ENCODE assay signal across 13 mouse cellular contexts in genomic region chr14:121214636-121215257, GRCm38 (mm10).
A peak's percentile ranks its signal among the peaks of the same experiment; 100 is the strongest.
DNase-seq lines count a peak whose midpoint lies in the region; ATAC-seq and TF ChIP-seq lines count a peak whose summit lies in the region.
"Had no signal": no experiment of that assay in that cellular context is flagged by ENCODE, and none has a peak within 500 bp of the region (broad histone marks: within the 10 kb centered on the region; RNA-seq: fewer than 3 reads in every experiment).

No protein-coding gene starts in this region.

- no peaks in the 10 kb centered on the region for H3K9me3 ChIP-seq in hindbrain, postnatal 0 days (ENCODE audit: low read length)
- H3K9me3 ChIP-seq in hindbrain, embryonic 14.5 days (ENCODE audit: control insufficient read depth, low read length) = no peaks in the 10 kb centered on the region
- no peaks in the 10 kb centered on the region for H3K9me3 ChIP-seq in lung, embryonic 14.5 days (ENCODE audit: low read depth, low read length)
- H3K9me3 ChIP-seq in liver, postnatal 0 days (ENCODE audit: low read length) = no peaks in the 10 kb centered on the region
- H3K9me3 ChIP-seq: neural tube, embryonic 13.5 days had no signal

- no peak for TF ChIP-seq POLR2A in lung, adult 2 months (IDR thresholded peaks at IDR 0.05; ENCODE audit: borderline replicate concordance, extremely low read depth, low read depth, low read length)

- no peak overlapping the region for H3K9ac ChIP-seq in hindbrain, postnatal 0 days (replicated peaks; ENCODE audit: low read length)
- H3K9ac ChIP-seq in hindbrain, embryonic 14.5 days = no peak overlapping the region
- H3K9ac ChIP-seq in lung, embryonic 14.5 days = no peak overlapping the region
- H3K9ac ChIP-seq in liver, postnatal 0 days (replicated peaks) = no peak overlapping the region
- H3K9ac ChIP-seq: neural tube, embryonic 13.5 days had no signal

- H3K27ac ChIP-seq in hindbrain, postnatal 0 days = 0 out of 2 replicates have a peak overlapping the region, but pooled peaks have one; percentile 7
- H3K27ac ChIP-seq in hindbrain, embryonic 14.5 days = no peak overlapping the region
- H3K27ac ChIP-seq in lung, embryonic 14.5 days (ENCODE audit: low read depth) = peak overlapping the region; percentile 82
- H3K27ac ChIP-seq in liver, postnatal 0 days (ENCODE audit: low read depth) = no peak overlapping the region
- H3K27ac ChIP-seq: heart, adult 2 months; neural tube, embryonic 13.5 days had no signal

- TF ChIP-seq EP300 in liver, postnatal 0 days (IDR thresholded peaks at IDR 0.05; ENCODE audit: low read depth) = no peak

- DNase-seq in hindbrain, postnatal 0 days (ENCODE audit: low spot score) = no peak
- no peak for DNase-seq in hindbrain, embryonic 14.5 days (ENCODE audit: low spot score)
- DNase-seq in lung, embryonic 14.5 days = peak; percentile 41
- no peak for DNase-seq in lung, adult 2 months
- peak; percentile 76 for DNase-seq in brain, adult 2 months (ENCODE audit: low read depth, low spot score)
- DNase-seq in lung, postnatal 4 days = peak; percentile 30 to 42
- DNase-seq in liver, postnatal 0 days = no peak
- DNase-seq in Muller cell, postnatal 12 days (ENCODE audit: inconsistent ontology term) = no peak
- DNase-seq: cerebellum, adult 9-10 months; heart, adult 2 months; liver had no signal

- 76% methylated on average over 11 of the region's 11 CpGs for WGBS in hindbrain, postnatal 0 days
- WGBS in hindbrain, embryonic 14.5 days = 89% methylated on average over 11 of the region's 11 CpGs
- 67% methylated on average over 11 of the region's 11 CpGs for WGBS in lung, embryonic 14.5 days
- WGBS in lung, adult 2 months = 55% methylated on average over 11 of the region's 11 CpGs
- 77% methylated on average over 11 of the region's 11 CpGs for WGBS in liver, postnatal 0 days (ENCODE audit: insufficient replicate concordance)

- H3K27me3 ChIP-seq in hindbrain, postnatal 0 days (ENCODE audit: insufficient read depth, low read length) = no peaks in the 10 kb centered on the region
- no peaks in the 10 kb centered on the region for H3K27me3 ChIP-seq in hindbrain, embryonic 14.5 days (ENCODE audit: control insufficient read depth, insufficient read depth, low read length)
- H3K27me3 ChIP-seq in lung, embryonic 14.5 days (ENCODE audit: insufficient read depth, low read length) = no peaks in the 10 kb centered on the region
- no peaks in the 10 kb centered on the region for H3K27me3 ChIP-seq in liver, postnatal 0 days (ENCODE audit: insufficient read depth, low read length)
- H3K27me3 ChIP-seq: neural tube, embryonic 13.5 days had no signal

- H3K4me2 ChIP-seq in hindbrain, postnatal 0 days (ENCODE audit: low read depth, low read length) = no peak overlapping the region
- no peak overlapping the region for H3K4me2 ChIP-seq in hindbrain, embryonic 14.5 days (replicated peaks)
- no peak overlapping the region for H3K4me2 ChIP-seq in lung, embryonic 14.5 days
- no peak overlapping the region for H3K4me2 ChIP-seq in liver, postnatal 0 days (ENCODE audit: low read depth, low read length)
- H3K4me2 ChIP-seq: neural tube, embryonic 13.5 days had no signal

- 0 out of 2 replicates have a peak, but pooled peaks cover 3% of the 10 kb centered on the region for H3K4me1 ChIP-seq in hindbrain, postnatal 0 days (ENCODE audit: insufficient read depth, low read length)
- peaks cover 9% of the 10 kb centered on the region; the same call in 1 of the 2 replicates for H3K4me1 ChIP-seq in hindbrain, embryonic 14.5 days (replicated peaks; ENCODE audit: control insufficient read depth, insufficient read depth, low read length)
- H3K4me1 ChIP-seq in lung, embryonic 14.5 days (ENCODE audit: insufficient read depth) = peaks cover 10% of the 10 kb centered on the region; the same call in 1 of the 2 replicates
- H3K4me1 ChIP-seq in lung, adult 2 months (ENCODE audit: control insufficient read depth, insufficient read depth, low read length) = peaks cover 12% of the 10 kb centered on the region
- no peaks in the 10 kb centered on the region; the same call in 1 of the 2 replicates for H3K4me1 ChIP-seq in liver, postnatal 0 days (ENCODE audit: insufficient read depth)

- TF ChIP-seq CTCF in hindbrain, postnatal 0 days (IDR thresholded peaks at IDR 0.05; ENCODE audit: low read depth) = no peak
- no peak for TF ChIP-seq CTCF in lung, embryonic 14.5 days (IDR thresholded peaks at IDR 0.05; ENCODE audit: low read depth)
- no peak for TF ChIP-seq CTCF in lung, adult 2 months (IDR thresholded peaks at IDR 0.05; ENCODE audit: insufficient read depth, low read length)
- no peak for TF ChIP-seq CTCF in liver, postnatal 0 days (IDR thresholded peaks at IDR 0.05; ENCODE audit: low read depth)

- no peaks in the 10 kb centered on the region for H3K36me3 ChIP-seq in hindbrain, postnatal 0 days (ENCODE audit: insufficient read depth, low read length)
- no peaks in the 10 kb centered on the region for H3K36me3 ChIP-seq in hindbrain, embryonic 14.5 days (replicated peaks; ENCODE audit: control insufficient read depth, insufficient read depth)
- H3K36me3 ChIP-seq in lung, embryonic 14.5 days (ENCODE audit: insufficient read depth) = peaks cover 9% of the 10 kb centered on the region; the same call in 1 of the 2 replicates
- H3K36me3 ChIP-seq in liver, postnatal 0 days (replicated peaks; ENCODE audit: insufficient read depth, low read length) = no peaks in the 10 kb centered on the region
- H3K36me3 ChIP-seq: neural tube, embryonic 13.5 days had no signal

- H3K4me3 ChIP-seq in hindbrain, postnatal 0 days (ENCODE audit: low read length) = no peak overlapping the region
- H3K4me3 ChIP-seq in hindbrain, embryonic 14.5 days (replicated peaks; ENCODE audit: low read length) = no peak overlapping the region
- H3K4me3 ChIP-seq in lung, embryonic 14.5 days (ENCODE audit: low read depth, low read length) = no peak overlapping the region
- no peak overlapping the region for H3K4me3 ChIP-seq in lung, adult 2 months (replicated peaks; ENCODE audit: extremely low read depth, low read depth, low read length)
- no peak overlapping the region for H3K4me3 ChIP-seq in liver, postnatal 0 days (ENCODE audit: low read depth, low read length)
- H3K4me3 ChIP-seq: heart, adult 2 months; neural tube, embryonic 13.5 days had no signal

- ATAC-seq in hindbrain, postnatal 0 days = no peak
- ATAC-seq in hindbrain, embryonic 14.5 days (ENCODE audit: low FRiP score) = no peak
- ATAC-seq in lung, embryonic 14.5 days (ENCODE audit: insufficient read depth) = no peak
- ATAC-seq in liver, postnatal 0 days = no peak
- ATAC-seq: activated CD4-positive, CD25-positive, alpha-beta regulatory T cell, adult 4 months had no signal

Comparison
In these comparisons a context has a peak if more than half of its experiments do, and no peak if none do; other contexts are left out.
1. DNase-seq: peak in lung, embryonic 14.5 days (single experiment), brain, adult 2 months (single experiment) and lung, postnatal 4 days (2 of 2); none in hindbrain, postnatal 0 days (single experiment), hindbrain, embryonic 14.5 days (single experiment), lung, adult 2 months (single experiment), liver, postnatal 0 days (single experiment) and Muller cell, postnatal 12 days (single experiment).
2. H3K27ac ChIP-seq: peak in hindbrain, postnatal 0 days (single experiment) and lung, embryonic 14.5 days (single experiment); none in hindbrain, embryonic 14.5 days (single experiment) and liver, postnatal 0 days (single experiment).